Mouse (Mus musculus) gastrocnemius, postnatal 25 days (tissue): ENCODE data around the gene Fut1. TPM values are rescaled to one million over a fixed set of nuclear protein-coding genes. Genes with fewer than 3 reads are reported as not detected.
A peak's percentile ranks its signal among the peaks of the same experiment; 100 is the strongest.

Experiments
- DNase-seq: peaks from one replicate; pipeline ENCODE4 v3.0.0; 2022
- total RNA-seq, 2 experiments: library from RNA; stranded (reverse); gene quantifications; 1 replicate in 1 of 2; 2 replicates in 1 of 2; pipeline ENCODE4 v1.2.3; 2021

Fut1 gene
- total RNA-seq, 2 experiments from 2014 or later: not detected

GRCm38 (mm10) chr7:45598960-45599879 lies 17.9 kb upstream of the Fut1 start:
- no peak for DNase-seq

DNA sequence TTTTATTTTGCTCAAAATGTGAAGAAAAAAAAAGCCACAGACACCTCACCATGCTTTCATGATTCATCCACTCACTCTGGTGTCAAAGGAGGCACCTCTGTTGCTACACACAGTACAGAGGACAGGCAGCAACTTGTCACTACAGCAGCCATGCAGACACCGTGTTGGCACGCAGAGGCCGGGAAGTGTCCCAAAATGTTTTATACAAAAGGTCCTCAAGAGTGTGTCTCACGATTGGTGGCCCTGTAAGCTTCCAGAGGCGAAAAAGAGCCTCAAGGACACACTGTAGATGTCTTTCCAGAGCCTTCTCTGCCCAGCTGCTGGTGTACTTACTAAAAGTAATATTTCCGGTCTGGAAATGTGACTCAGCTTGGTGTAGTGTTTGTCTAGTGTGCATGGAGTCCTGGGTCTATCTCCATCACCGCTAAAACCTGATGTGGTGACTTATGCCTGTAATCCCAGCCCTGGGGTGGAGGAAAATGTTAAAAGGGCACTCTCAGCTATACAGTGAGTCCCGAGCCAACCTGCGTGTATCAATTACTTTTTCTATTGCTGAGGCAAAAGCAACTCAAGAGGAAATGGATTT lies 11.3 kb upstream of the Fut1 start:
- no peak for DNase-seq

GRCm38 (mm10) chr7:45609511-45609910 lies 7.6 kb upstream of the Fut1 start:
- DNase-seq: no peak

DNA sequence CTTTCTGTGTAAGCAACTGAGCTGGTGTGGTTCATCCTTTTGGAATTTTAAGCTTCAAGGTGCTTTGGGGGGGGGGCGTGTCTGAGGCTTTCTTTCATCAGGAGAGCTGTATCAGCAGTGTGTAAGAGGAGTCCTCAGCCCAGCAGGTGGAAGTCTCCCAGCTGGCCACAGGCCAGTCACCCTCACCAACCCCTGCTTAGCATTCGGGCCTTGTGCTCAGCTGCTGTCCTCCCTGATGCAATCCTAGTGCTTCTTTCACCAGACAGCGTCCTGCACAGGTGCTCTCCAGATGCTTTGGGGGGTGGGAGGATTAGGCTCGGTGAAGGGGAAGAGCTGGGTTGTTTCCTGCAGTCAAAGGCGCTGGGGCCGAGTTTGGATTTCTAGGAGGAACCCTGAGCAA lies 812 bp upstream of the Fut1 start:
- DNase-seq: no peak

DNA sequence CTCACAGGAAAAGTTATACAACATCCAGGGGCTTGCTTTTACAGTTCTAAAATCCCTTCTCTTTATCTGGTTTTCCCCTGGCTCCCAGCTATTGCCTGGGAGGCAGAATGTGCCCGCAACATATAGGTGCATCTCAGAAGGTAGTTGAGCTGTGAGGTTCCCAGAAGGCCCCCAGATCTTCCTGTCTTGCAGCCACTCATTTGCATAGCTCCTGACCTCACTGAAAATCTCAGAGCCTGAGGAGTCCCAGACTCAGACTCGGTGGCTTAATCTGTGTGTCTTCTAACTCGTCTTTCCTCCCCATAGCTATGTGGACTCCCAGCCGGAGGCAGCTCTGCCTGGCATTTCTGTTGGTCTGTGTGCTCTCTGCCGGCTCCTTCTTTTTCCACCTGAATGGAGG lies 1.2 kb downstream of the Fut1 start:
- DNase-seq: no peak

DNA sequence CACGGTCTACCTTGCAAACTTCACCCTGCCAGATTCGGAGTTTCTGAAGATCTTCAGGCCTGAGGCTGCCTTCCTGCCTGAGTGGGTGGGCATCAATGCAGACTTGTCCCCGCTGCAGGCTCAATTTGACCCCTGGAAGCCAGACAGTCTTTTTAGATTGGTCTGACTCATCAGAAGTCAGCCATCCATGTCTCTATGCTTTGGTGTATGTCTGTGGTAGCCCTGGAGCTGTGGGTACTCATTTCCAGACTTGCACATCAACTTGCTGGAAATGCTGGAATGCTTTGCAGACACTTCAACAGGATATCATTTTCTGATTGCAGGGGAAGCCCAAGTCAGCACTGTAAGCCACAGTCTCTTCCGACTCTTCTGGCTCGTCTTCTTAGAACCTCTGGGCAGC lies 2.5 kb downstream of the Fut1 start:
- no peak for DNase-seq

- DNase-seq: no peak
These were observed 4.4 kb downstream of the Fut1 start, which contains the start of gene Izumo1 for GRCm38 (mm10) chr7:45621443-45621842. TSS of gene Izumo1 (plus strand) at chr7:45621811.

GRCm38 (mm10) chr7:45623507-45623906 lies 6.4 kb downstream of the Fut1 start:
- DNase-seq: no peak

DNA sequence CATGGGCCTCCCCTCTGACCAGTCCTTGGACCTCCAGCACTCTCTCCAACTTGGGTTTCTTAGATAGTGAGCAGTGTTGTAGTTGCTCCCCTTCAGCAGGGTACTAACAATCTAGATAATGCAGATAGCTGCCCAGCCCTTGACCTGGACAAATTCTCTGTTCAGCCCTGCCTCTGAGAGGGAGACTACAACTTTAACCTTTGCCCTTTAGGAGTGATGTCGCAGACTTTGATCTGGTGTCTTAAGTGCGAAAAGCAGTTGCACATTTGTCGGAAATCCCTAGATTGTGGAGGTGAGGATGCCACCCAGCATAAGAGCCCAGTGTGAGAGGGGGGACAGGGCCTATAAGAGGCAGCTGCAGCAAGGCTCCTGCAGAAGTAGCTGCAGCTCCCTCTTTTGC lies 7.6 kb downstream of the Fut1 start:
- no peak for DNase-seq

- no peak for DNase-seq
These were observed 8.4 kb downstream of the Fut1 start for GRCm38 (mm10) chr7:45625481-45625880.

GRCm38 (mm10) chr7:45626571-45627076 lies 9.5 kb downstream of the Fut1 start:
- no peak for DNase-seq

DNA sequence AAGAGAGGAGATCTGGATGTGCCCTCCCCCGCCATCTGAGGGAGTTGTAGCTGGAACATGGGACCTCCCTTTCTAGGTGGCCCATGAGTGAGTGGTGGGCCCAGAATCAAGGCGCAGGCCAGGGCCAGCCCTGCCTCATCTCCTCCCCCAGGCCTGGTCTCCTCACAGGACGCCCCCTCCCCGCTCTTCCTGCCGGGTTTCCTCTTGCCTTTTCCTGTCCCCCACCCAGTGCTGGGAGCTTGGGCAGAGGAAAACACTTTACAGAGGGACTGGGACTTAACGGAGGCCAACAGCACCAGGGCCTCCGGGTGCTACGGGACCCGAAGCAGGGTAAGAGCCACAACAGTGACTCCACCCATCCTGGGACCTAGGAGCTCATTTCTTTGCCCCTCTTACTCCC lies 10.2 kb downstream of the Fut1 start, which contains the start of gene Rasip1:
Gene Rasip1, plus strand, starts transcription at position 228 of the 400 bp plus-strand sequence.
- DNase-seq: no peak

GRCm38 (mm10) chr7:45628364-45629294 lies 11.5 kb downstream of the Fut1 start:
- peak; percentile 85 for DNase-seq

DNA sequence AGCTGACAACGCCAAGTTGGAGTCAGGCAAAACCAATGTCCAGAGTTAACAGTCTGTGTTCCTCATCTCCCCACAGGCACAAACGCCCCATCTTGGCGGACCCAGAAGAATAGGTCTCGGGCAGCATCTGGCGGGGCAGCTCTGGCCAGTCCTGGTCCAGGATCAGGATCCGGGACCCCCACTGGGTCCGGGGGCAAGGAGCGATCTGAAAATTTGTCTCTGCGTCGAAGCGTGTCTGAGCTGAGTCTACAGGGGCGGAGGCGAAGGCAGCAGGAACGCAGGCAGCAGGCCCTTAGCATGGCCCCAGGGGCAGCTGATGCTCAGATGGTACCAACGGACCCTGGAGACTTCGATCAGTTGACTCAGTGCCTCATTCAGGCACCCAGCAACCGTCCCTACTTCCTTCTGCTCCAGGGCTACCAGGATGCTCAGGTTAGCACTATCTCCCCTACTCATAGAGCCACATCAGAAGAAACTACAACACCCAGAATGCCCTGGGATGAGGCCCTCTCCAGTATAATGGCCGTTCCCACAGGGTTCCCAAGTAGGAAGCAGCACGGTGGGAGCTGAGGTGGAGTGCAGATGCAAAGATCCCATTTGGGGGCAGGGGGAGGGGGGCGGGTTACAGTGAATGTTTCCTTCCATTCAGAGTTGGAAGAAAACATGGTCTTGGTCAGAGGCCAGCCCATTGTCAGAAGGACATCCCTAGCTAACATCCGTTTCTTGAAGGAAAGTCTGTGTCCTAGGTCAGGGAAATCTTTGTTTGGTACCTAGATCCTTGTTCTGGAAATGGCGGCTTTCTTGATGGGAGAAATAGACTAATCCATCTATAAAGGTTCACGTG lies 13.2 kb downstream of the Fut1 start:
- DNase-seq: no peak

DNA sequence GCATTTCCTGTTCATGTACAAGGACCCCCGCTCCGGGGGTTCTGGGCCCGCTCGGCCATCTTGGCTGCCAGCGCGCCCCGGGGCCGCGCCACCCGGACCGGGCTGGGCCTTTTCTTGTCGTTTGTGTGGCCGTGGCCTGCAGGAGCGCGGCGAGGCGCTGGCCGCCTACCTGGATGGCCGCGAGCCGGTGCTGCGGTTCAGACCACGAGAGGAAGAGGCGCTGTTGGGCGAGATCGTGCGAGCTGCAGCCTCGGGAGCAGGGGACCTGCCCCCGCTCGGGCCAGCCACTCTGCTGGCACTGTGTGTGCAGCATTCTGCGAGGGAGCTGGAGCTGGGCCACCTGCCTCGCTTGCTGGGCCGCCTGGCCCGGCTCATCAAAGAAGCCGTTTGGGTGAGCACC lies 15.4 kb downstream of the Fut1 start:
- DNase-seq: no peak

- DNase-seq: no peak
These were observed 18.0 kb downstream of the Fut1 start for GRCm38 (mm10) chr7:45634946-45635681.

GRCm38 (mm10) chr7:45635711-45636688 lies 18.9 kb downstream of the Fut1 start:
- DNase-seq: no peak

DNA sequence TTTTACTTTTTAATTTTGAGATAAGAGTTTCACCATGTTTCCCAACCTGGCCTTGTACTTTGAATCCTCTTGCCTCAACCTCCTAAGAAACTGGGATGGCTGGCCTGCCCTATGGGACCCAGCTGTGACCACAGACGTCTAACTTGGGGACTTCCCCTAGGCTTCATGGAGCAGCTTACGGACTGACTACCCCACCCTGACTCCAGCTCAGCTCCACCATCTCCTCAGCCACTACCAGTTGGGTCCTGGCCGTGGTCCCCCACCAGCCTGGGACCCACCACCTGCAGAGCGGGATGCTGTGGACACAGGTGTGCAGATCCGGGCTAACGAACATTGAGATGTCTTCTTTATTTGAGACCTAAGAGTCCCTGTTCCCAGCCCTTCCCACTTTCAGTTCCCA lies 20.6 kb downstream of the Fut1 start:
- DNase-seq: no peak
